Mouse (Mus musculus) G1E (cell line): ENCODE data around the gene Mkrn2. TPM values are rescaled to one million over a fixed set of nuclear protein-coding genes. Genes with fewer than 3 reads are reported as not detected.
"Not testable (repeated sequence)": the region's sequence is repeated elsewhere in the genome, so short reads cannot be mapped to it uniquely, and the experiment has no call there.

Experiments used
- ATAC-seq: 2 replicates; pipeline ENCODE4 v1.8.0; 2016; ENCODE audit warnings: mild to moderate bottlenecking; ENCODE audit not compliant: insufficient number of reproducible peaks, poor library complexity, low FRiP score, severe bottlenecking; ENCODE audit errors: extremely low read depth
- DNase-seq: peaks from one replicate; pipeline ENCODE4 v3.0.0; 2012; ENCODE audit warnings: low spot score
- H3K27me3 ChIP-seq: 2 replicates; pipeline ENCODE4 v1.6.1; 2012; ENCODE audit warnings: mild to moderate bottlenecking, low read length, inconsistent platforms; ENCODE audit not compliant: insufficient read depth
- H3K36me3 ChIP-seq: replicated peaks from 2 replicates; pipeline ENCODE3; 2012; ENCODE audit warnings: mild to moderate bottlenecking, inconsistent platforms
- H3K4me1 ChIP-seq: 2 replicates; pipeline ENCODE4 v1.6.1; 2012; ENCODE audit warnings: low read depth, low read length, inconsistent platforms, mixed read lengths; ENCODE audit not compliant: insufficient read depth
- H3K4me3 ChIP-seq: 2 replicates; pipeline ENCODE4 v1.5.1; 2012; ENCODE audit warnings: low read depth, mild to moderate bottlenecking, inconsistent platforms, low read length, moderate library complexity, mixed read lengths
- H3K9me3 ChIP-seq: replicated peaks from 2 replicates; pipeline ENCODE4 v1.6.1; 2012; ENCODE audit warnings: inconsistent platforms
- CTCF ChIP-seq: IDR thresholded peaks from 2 replicates; pipeline ENCODE4 v1.5.1; 2012; ENCODE audit warnings: low read depth, low read length, inconsistent platforms, mixed read lengths
- GATA1 ChIP-seq: IDR thresholded peaks from 2 replicates; pipeline ENCODE4 v1.6.1; 2012; ENCODE audit warnings: borderline replicate concordance, low read length, inconsistent platforms, mixed read lengths
- GATA2 ChIP-seq: IDR thresholded peaks from 2 replicates; pipeline ENCODE4 v1.6.1; 2012; ENCODE audit warnings: low read depth, low read length, inconsistent platforms, borderline replicate concordance
- POLR2AphosphoS5 ChIP-seq: IDR thresholded peaks from 2 replicates; pipeline ENCODE4 v1.6.1; 2012; ENCODE audit warnings: low read depth, low read length, inconsistent platforms; ENCODE audit not compliant: insufficient replicate concordance
- TAL1 ChIP-seq: conservative IDR thresholded peaks from 2 replicates; pipeline ENCODE4 v1.6.1; 2012; ENCODE audit warnings: low read depth, low read length, inconsistent platforms, mixed read lengths
- polyA plus RNA-seq: library from polyadenylated mRNA; stranded (reverse); fragments of >175 nt; gene quantifications from 2 replicates; pipeline ENCODE4 v1.2.3, GENCODE M21; 2012
- total RNA-seq, 2 experiments: library from RNA; stranded (forward) in 1 of 2; stranded (reverse) in 1 of 2; fragments of 200-1000 nt in 1 of 2; fragments of >200 nt in 1 of 2; fragmentation: Nextera tagmentation in 1 of 2; gene quantifications; 2 replicates each; pipeline ENCODE4 v1.2.3; 2014 to 2017

Mkrn2 gene
- total and polyA plus RNA-seq, 3 experiments: 18.4 to 24.5 (median 21.5) TPM

- no peak overlapping the region for H3K4me3 ChIP-seq
- DNase-seq (no peak), ATAC-seq (no peak)
- no peaks in the 10 kb centered on the region for H3K4me1 ChIP-seq
- H3K27me3 ChIP-seq: no peaks in the 10 kb centered on the region
- H3K9me3 ChIP-seq: no peaks in the 10 kb centered on the region
- no peak for TF ChIP-seq POLR2AphosphoS5
- TF ChIP-seq GATA1: no peak
- TF ChIP-seq CTCF: no peak
- TF ChIP-seq GATA2: no peak
- no peak for TF ChIP-seq TAL1
- peaks cover 100% of the 10 kb centered on the region for H3K36me3 ChIP-seq
These were observed 19.2 kb downstream of the Mkrn2 start for GRCm38 (mm10) chr6:115620942-115621341.

GRCm38 (mm10) chr6:115626121-115626520 lies 24.4 kb downstream of the Mkrn2 start:
- no peaks in the 10 kb centered on the region for H3K4me1 ChIP-seq
- DNase-seq: no peak

GRCm38 (mm10) chr6:115631056-115631795 lies 29.5 kb downstream of the Mkrn2 start:
- TF ChIP-seq POLR2AphosphoS5 (no peak), TAL1 (no peak), CTCF (no peak), GATA2 (no peak), GATA1 (no peak)
- Histone ChIP-seq H3K4me1 (no peaks in the 10 kb centered on the region), H3K27me3 (no peaks in the 10 kb centered on the region), H3K9me3 (no peaks in the 10 kb centered on the region), H3K4me3 (no peak overlapping the region), H3K36me3 (peaks cover 91% of the 10 kb centered on the region)
- DNase-seq: no peak
- no peak for ATAC-seq

More at GRCm38 (mm10) chr6:115626121-115626520, 24.4 kb downstream of the Mkrn2 start:
- Histone ChIP-seq H3K9me3 (no peaks in the 10 kb centered on the region), H3K27me3 (no peaks in the 10 kb centered on the region), H3K36me3 (peaks cover 95% of the 10 kb centered on the region), H3K4me3 (no peak overlapping the region)
- no peak for ATAC-seq
- TF ChIP-seq POLR2AphosphoS5: no peak
- TF ChIP-seq TAL1: no peak
- TF ChIP-seq GATA1: no peak
- no peak for TF ChIP-seq GATA2
- no peak for TF ChIP-seq CTCF

DNA sequence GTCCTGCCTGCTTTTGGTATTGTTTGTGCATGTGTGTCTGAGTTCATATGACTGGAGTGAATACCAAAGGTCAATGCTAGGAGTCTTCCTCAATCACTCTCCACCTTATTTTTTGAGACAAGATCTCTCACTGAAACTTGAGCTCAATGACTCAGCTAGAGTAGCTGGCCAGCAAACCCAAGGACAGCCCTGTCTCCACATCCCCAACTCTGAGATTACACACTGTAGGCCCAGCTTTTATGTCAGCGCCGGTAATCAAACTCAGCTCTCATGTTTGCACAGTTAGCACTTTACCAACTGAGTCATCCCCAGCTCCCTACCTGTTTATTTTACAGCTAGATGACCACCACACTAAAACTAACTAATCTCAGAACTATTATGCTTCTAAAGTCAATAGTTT lies 32.3 kb downstream of the Mkrn2 start:
- DNase-seq: no peak
- TF ChIP-seq TAL1 (no peak), GATA2 (no peak), POLR2AphosphoS5 (no peak), CTCF (no peak), GATA1 (no peak)
- H3K4me3 ChIP-seq: no peak overlapping the region
- no peaks in the 10 kb centered on the region for H3K9me3 ChIP-seq
- no peak for ATAC-seq
- H3K4me1 ChIP-seq: no peaks in the 10 kb centered on the region
- no peaks in the 10 kb centered on the region for H3K27me3 ChIP-seq
- H3K36me3 ChIP-seq: peaks cover 83% of the 10 kb centered on the region

DNA sequence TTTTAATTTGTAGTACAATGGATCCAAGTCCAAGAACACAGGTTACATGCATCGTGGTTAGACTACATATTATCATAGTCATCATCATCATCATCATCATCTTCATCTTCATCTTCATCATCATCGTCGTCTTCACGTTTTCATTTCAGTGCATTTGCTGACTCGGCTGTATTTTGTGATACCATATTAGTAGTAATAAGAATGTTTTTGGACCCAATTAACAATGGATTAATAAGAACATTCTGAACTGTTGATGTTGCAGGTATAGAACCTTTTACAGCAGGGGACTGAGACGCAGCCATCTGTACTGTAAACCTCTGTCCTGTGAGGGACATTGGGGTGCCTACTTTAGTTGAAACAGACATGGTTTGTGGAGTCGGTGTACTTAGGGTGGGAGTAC lies 36.5 kb downstream of the Mkrn2 start:
- H3K4me1 ChIP-seq, H3K4me3 ChIP-seq, ATAC-seq, H3K9me3 ChIP-seq, H3K27me3 ChIP-seq, DNase-seq: not testable (repeated sequence)
- H3K36me3 ChIP-seq: peaks cover 69% of the 10 kb centered on the region

- H3K4me1 ChIP-seq: peaks cover 5% of the 10 kb centered on the region
- ATAC-seq (no peak), DNase-seq (no peak)
- H3K27me3 ChIP-seq: no peaks in the 10 kb centered on the region
- no peaks in the 10 kb centered on the region for H3K9me3 ChIP-seq
- no peak for TF ChIP-seq TAL1
- TF ChIP-seq GATA1: no peak
- TF ChIP-seq GATA2: no peak
- no peak for TF ChIP-seq CTCF
- TF ChIP-seq POLR2AphosphoS5: no peak
- no peak overlapping the region for H3K4me3 ChIP-seq
- peaks cover 45% of the 10 kb centered on the region for H3K36me3 ChIP-seq
These were observed 41.6 kb downstream of the Mkrn2 start for GRCm38 (mm10) chr6:115643315-115643714.
